Mouse (Mus musculus): ENCODE data around the gene Zbtb38. TPM values are rescaled to one million over a fixed set of nuclear protein-coding genes. Genes with fewer than 3 reads are reported as not detected.

The Zbtb38 gene
- polyA plus RNA-seq, 1 experiment from 2014 or later, result 57.1 TPM

- Histone ChIP-seq H3K36me3 (ENCODE audit: control insufficient read depth, insufficient read depth, low read length) (no peaks in the 10 kb centered on the region), H3K27ac (ENCODE audit: low read length) (no peak overlapping the region), H3K27me3 (ENCODE audit: control insufficient read depth, insufficient read depth, low read depth, low read length) (no peaks in the 10 kb centered on the region), H3K4me2 (ENCODE audit: low read length) (no peak overlapping the region), H3K4me3 (ENCODE audit: low read depth, low read length) (no peak overlapping the region), H3K9me3 (replicated peaks; ENCODE audit: control insufficient read depth, low read length, poor library complexity, severe bottlenecking) (no peaks in the 10 kb centered on the region), H3K4me1 (ENCODE audit: control insufficient read depth, insufficient read depth, low read length) (no peaks in the 10 kb centered on the region), H3K9ac (ENCODE audit: low read depth, low read length) (no peak overlapping the region)
- ATAC-seq, result no peak
- 96% methylated on average over 2 of the region's 2 CpGs for WGBS
Measured at GRCm38 (mm10) chr9:96672466-96672865, 80.2 kb downstream of the Zbtb38 start.

GRCm38 (mm10) chr9:96671249-96671648 is 81.4 kb downstream of the Zbtb38 start:
- Histone ChIP-seq H3K27ac (ENCODE audit: low read length) (no peak overlapping the region), H3K27me3 (ENCODE audit: control insufficient read depth, insufficient read depth, low read depth, low read length) (no peaks in the 10 kb centered on the region), H3K36me3 (ENCODE audit: control insufficient read depth, insufficient read depth, low read length) (no peaks in the 10 kb centered on the region), H3K4me3 (ENCODE audit: low read depth, low read length) (no peak overlapping the region), H3K4me1 (ENCODE audit: control insufficient read depth, insufficient read depth, low read length) (no peaks in the 10 kb centered on the region), H3K4me2 (ENCODE audit: low read length) (no peak overlapping the region), H3K9ac (ENCODE audit: low read depth, low read length) (no peak overlapping the region), H3K9me3 (replicated peaks; ENCODE audit: control insufficient read depth, low read length, poor library complexity, severe bottlenecking) (no peaks in the 10 kb centered on the region)
- ATAC-seq, result no peak
- WGBS, result 95% methylated on average over 12 of the region's 12 CpGs

DNA sequence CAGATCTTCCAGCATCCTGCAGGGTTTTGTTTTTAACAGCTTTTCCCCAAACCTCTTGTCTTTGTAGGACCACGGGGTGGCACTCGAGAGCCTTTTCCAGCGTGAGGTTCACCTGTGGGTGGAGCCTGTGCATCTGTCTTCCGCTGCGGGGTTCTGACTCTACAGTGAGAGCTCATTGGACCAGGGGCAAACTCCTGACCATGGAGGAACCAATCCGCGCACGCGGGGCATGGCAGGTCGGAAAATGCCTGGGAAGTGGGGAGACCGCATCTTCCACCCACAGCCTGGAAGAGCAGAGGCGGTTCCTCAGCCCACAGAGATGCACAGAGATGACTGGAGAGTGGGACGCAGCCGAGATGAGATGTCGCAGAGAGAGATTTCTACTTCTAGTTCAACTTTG is 82.8 kb downstream of the Zbtb38 start:
- Histone ChIP-seq H3K4me2 (ENCODE audit: low read length) (peak overlapping the region; percentile 75), H3K9me3 (replicated peaks; ENCODE audit: control insufficient read depth, low read length, poor library complexity, severe bottlenecking) (no peaks in the 10 kb centered on the region), H3K9ac (ENCODE audit: low read depth, low read length) (peak overlapping the region; percentile 65), H3K4me3 (ENCODE audit: low read depth, low read length) (peak overlapping the region; percentile 38), H3K36me3 (ENCODE audit: control insufficient read depth, insufficient read depth, low read length) (no peaks in the 10 kb centered on the region), H3K4me1 (ENCODE audit: control insufficient read depth, insufficient read depth, low read length) (no peaks in the 10 kb centered on the region), H3K27ac (ENCODE audit: low read length) (peak overlapping the region; percentile 92), H3K27me3 (ENCODE audit: control insufficient read depth, insufficient read depth, low read depth, low read length) (no peaks in the 10 kb centered on the region)
- WGBS, result under 1% methylated on average over 15 of the region's 15 CpGs
- ATAC-seq, result peak; percentile 100

GRCm38 (mm10) chr9:96668628-96669027 is 84.0 kb downstream of the Zbtb38 start:
- Histone ChIP-seq H3K27ac (ENCODE audit: low read length) (no peak overlapping the region), H3K9ac (ENCODE audit: low read depth, low read length) (no peak overlapping the region), H3K9me3 (replicated peaks; ENCODE audit: control insufficient read depth, low read length, poor library complexity, severe bottlenecking) (no peaks in the 10 kb centered on the region), H3K4me2 (ENCODE audit: low read length) (no peak overlapping the region), H3K36me3 (ENCODE audit: control insufficient read depth, insufficient read depth, low read length) (no peaks in the 10 kb centered on the region), H3K27me3 (ENCODE audit: control insufficient read depth, insufficient read depth, low read depth, low read length) (no peaks in the 10 kb centered on the region), H3K4me3 (ENCODE audit: low read depth, low read length) (no peak overlapping the region), H3K4me1 (ENCODE audit: control insufficient read depth, insufficient read depth, low read length) (no peaks in the 10 kb centered on the region)
- WGBS, result 55% methylated on average over 5 of the region's 5 CpGs
- no peak for ATAC-seq

GRCm38 (mm10) chr9:96660510-96661244 is 92.0 kb downstream of the Zbtb38 start:
- Histone ChIP-seq H3K4me2 (ENCODE audit: low read length) (no peak overlapping the region), H3K27me3 (ENCODE audit: control insufficient read depth, insufficient read depth, low read depth, low read length) (no peaks in the 10 kb centered on the region), H3K9ac (ENCODE audit: low read depth, low read length) (no peak overlapping the region), H3K4me3 (ENCODE audit: low read depth, low read length) (no peak overlapping the region), H3K9me3 (replicated peaks; ENCODE audit: control insufficient read depth, low read length, poor library complexity, severe bottlenecking) (no peaks in the 10 kb centered on the region), H3K4me1 (ENCODE audit: control insufficient read depth, insufficient read depth, low read length) (no peaks in the 10 kb centered on the region), H3K36me3 (ENCODE audit: control insufficient read depth, insufficient read depth, low read length) (no peaks in the 10 kb centered on the region), H3K27ac (ENCODE audit: low read length) (no peak overlapping the region)
- 55% methylated on average over 10 of the region's 10 CpGs for WGBS
- ATAC-seq, result peak; percentile 58; the same call in 1 of the 2 replicates

GRCm38 (mm10) chr9:96659801-96660200 is 92.8 kb downstream of the Zbtb38 start:
- no peaks in the 10 kb centered on the region for H3K36me3 ChIP-seq (ENCODE audit: control insufficient read depth, insufficient read depth, low read length)
- no peaks in the 10 kb centered on the region for H3K4me1 ChIP-seq (ENCODE audit: control insufficient read depth, insufficient read depth, low read length)
- no peak overlapping the region for H3K4me3 ChIP-seq (ENCODE audit: low read depth, low read length)
- H3K9me3 ChIP-seq (replicated peaks; ENCODE audit: control insufficient read depth, low read length, poor library complexity, severe bottlenecking), result no peaks in the 10 kb centered on the region
- H3K27ac ChIP-seq (ENCODE audit: low read length), result no peak overlapping the region
- H3K27me3 ChIP-seq (ENCODE audit: control insufficient read depth, insufficient read depth, low read depth, low read length), result no peaks in the 10 kb centered on the region
- no peak for ATAC-seq
- no peak overlapping the region for H3K4me2 ChIP-seq (ENCODE audit: low read length)
- no peak overlapping the region for H3K9ac ChIP-seq (ENCODE audit: low read depth, low read length)
- WGBS, result 72% methylated on average over 2 of the region's 2 CpGs

DNA sequence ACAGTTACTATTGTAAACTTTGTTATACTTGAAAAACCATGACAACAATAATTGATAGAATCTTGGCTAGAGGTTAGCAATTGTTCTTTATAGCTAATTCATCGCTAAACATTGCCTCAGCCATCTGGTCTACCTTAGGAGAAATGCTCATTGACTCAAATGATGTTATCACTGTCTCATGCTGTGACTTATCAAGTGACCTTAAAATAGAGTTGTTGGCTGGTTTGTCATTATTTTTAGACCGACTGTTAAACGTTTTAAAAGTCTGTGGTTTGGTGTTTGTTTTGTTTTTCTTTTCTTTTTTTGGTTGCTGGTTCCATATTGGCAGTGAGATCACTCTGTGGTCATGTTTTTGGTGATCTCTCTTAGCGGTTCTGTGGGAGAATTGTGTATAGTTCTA is 99.1 kb downstream of the Zbtb38 start:
- no peaks in the 10 kb centered on the region for H3K4me1 ChIP-seq (ENCODE audit: control insufficient read depth, insufficient read depth, low read length)
- H3K27me3 ChIP-seq (ENCODE audit: control insufficient read depth, insufficient read depth, low read depth, low read length), result no peaks in the 10 kb centered on the region
- H3K27ac ChIP-seq (ENCODE audit: low read length), result no peak overlapping the region
- no peak overlapping the region for H3K4me2 ChIP-seq (ENCODE audit: low read length)
- ATAC-seq, result no peak
- H3K4me3 ChIP-seq (ENCODE audit: low read depth, low read length), result no peak overlapping the region
- H3K9me3 ChIP-seq (replicated peaks; ENCODE audit: control insufficient read depth, low read length, poor library complexity, severe bottlenecking), result no peaks in the 10 kb centered on the region
- 81% methylated on average over 4 of the region's 4 CpGs for WGBS
- H3K9ac ChIP-seq (ENCODE audit: low read depth, low read length), result no peak overlapping the region
- no peaks in the 10 kb centered on the region for H3K36me3 ChIP-seq (ENCODE audit: control insufficient read depth, insufficient read depth, low read length)

DNA sequence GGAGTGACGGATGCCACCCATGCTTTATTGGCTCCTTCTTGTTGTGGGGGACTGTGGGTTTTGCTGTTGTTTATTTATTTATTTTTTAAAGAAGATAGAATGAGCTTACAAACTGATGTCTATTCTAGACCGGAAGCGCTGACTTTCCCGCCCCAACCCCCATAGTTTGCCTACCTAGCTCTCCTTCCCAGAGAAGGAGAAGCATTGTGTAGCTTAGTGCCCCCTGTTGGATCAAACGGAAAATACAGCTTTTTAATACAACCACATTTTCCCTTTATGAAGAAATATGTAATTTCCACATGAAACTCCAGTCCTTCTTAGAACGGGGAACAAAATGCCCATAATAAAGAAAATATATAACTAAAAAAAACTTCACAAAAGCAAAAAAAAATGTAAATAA is 99.9 kb downstream of the Zbtb38 start:
- Histone ChIP-seq H3K4me1 (ENCODE audit: control insufficient read depth, insufficient read depth, low read length) (no peaks in the 10 kb centered on the region), H3K9ac (ENCODE audit: low read depth, low read length) (no peak overlapping the region), H3K4me2 (ENCODE audit: low read length) (no peak overlapping the region), H3K9me3 (replicated peaks; ENCODE audit: control insufficient read depth, low read length, poor library complexity, severe bottlenecking) (no peaks in the 10 kb centered on the region), H3K27me3 (ENCODE audit: control insufficient read depth, insufficient read depth, low read depth, low read length) (no peaks in the 10 kb centered on the region), H3K27ac (ENCODE audit: low read length) (no peak overlapping the region), H3K4me3 (ENCODE audit: low read depth, low read length) (no peak overlapping the region), H3K36me3 (ENCODE audit: control insufficient read depth, insufficient read depth, low read length) (no peaks in the 10 kb centered on the region)
- ATAC-seq, result no peak
- WGBS, result 65% methylated on average over 6 of the region's 6 CpGs

- no peak overlapping the region for H3K27ac ChIP-seq (ENCODE audit: low read length)
- no peaks in the 10 kb centered on the region for H3K36me3 ChIP-seq (ENCODE audit: control insufficient read depth, insufficient read depth, low read length)
- no peak overlapping the region for H3K4me2 ChIP-seq (ENCODE audit: low read length)
- H3K9me3 ChIP-seq (replicated peaks; ENCODE audit: control insufficient read depth, low read length, poor library complexity, severe bottlenecking), result no peaks in the 10 kb centered on the region
- no peaks in the 10 kb centered on the region for H3K27me3 ChIP-seq (ENCODE audit: control insufficient read depth, insufficient read depth, low read depth, low read length)
- H3K4me3 ChIP-seq (ENCODE audit: low read depth, low read length), result no peak overlapping the region
- H3K4me1 ChIP-seq (ENCODE audit: control insufficient read depth, insufficient read depth, low read length), result no peaks in the 10 kb centered on the region
- WGBS, result 90% methylated on average over 7 of the region's 7 CpGs
- H3K9ac ChIP-seq (ENCODE audit: low read depth, low read length), result no peak overlapping the region
- ATAC-seq, result no peak
Measured at GRCm38 (mm10) chr9:96650807-96651206, 101.8 kb downstream of the Zbtb38 start.

All from midbrain, embryonic 16.5 days (tissue).